28 mouse cellular contexts compared by ENCODE assay signal in genomic region chr2:24347926-24348325, GRCm38 (mm10). TPM values are rescaled to one million over a fixed set of nuclear protein-coding genes. Genes with fewer than 3 reads are reported as not detected.
DNase-seq lines count a peak whose midpoint lies in the region; ATAC-seq and TF ChIP-seq lines count a peak whose summit lies in the region.
"Had no signal": no experiment of that assay in that cellular context is flagged by ENCODE, and none has a peak within 500 bp of the region (broad histone marks: within the 10 kb centered on the region; RNA-seq: fewer than 3 reads in every experiment).

No protein-coding gene starts in this region.

- H3K36me3 ChIP-seq in liver, postnatal 0 days (replicated peaks; ENCODE audit: insufficient read depth, low read length): 0 out of 2 replicates have a peak, but pooled peaks cover 11% of the 10 kb centered on the region
- H3K36me3 ChIP-seq: embryonic facial prominence, embryonic 10.5 days; embryonic facial prominence, embryonic 12.5 days; G1E had no signal

- TF ChIP-seq EP300 in liver, postnatal 0 days (IDR thresholded peaks at IDR 0.05; ENCODE audit: low read depth): no peak

- intact Hi-C loops in heart, postnatal 14 days (cut with DNase I): no loop called here

- peak; percentile 29 for DNase-seq in heart, adult 11 months
- no peak for DNase-seq in heart, postnatal 14 days
- DNase-seq in liver, postnatal 0 days: no peak
- no peak for DNase-seq in liver
- no peak for DNase-seq in frontal cortex, postnatal 25 days (ENCODE audit: low spot score in 2 of 2)
- DNase-seq: adrenal gland, adult 8-10 months; adrenal gland, postnatal 14 days; adrenal gland, postnatal 36 days; B cell, adult 2 months; cerebellum, adult 11-12 months; cerebellum, adult 2 months; cerebellum, adult 9-10 months; cerebellum, postnatal 10 days; cerebellum, postnatal 25 days had no signal

- H3K27me3 ChIP-seq in liver, postnatal 0 days (ENCODE audit: insufficient read depth, low read length): no peaks in the 10 kb centered on the region
- H3K27me3 ChIP-seq: CH12.LX; embryonic facial prominence, embryonic 12.5 days; forebrain, embryonic 13.5 days; Patski had no signal

- WGBS in liver, postnatal 0 days (ENCODE audit: insufficient replicate concordance): 70% methylated on average over 1 of the region's 1 CpGs

- H3K9ac ChIP-seq in liver, postnatal 0 days (replicated peaks): no peak overlapping the region
- H3K9ac ChIP-seq: embryonic facial prominence, embryonic 12.5 days; forebrain, embryonic 13.5 days had no signal

- H3K27ac ChIP-seq in liver, postnatal 0 days (ENCODE audit: low read depth): no peak overlapping the region
- H3K27ac ChIP-seq: embryonic facial prominence, embryonic 10.5 days; embryonic facial prominence, embryonic 12.5 days; forebrain, embryonic 13.5 days had no signal

- TF ChIP-seq CTCF in liver, postnatal 0 days (IDR thresholded peaks at IDR 0.05; ENCODE audit: low read depth): no peak

- H3K9me3 ChIP-seq in liver, postnatal 0 days (ENCODE audit: low read length): no peaks in the 10 kb centered on the region
- H3K9me3 ChIP-seq: embryonic facial prominence, embryonic 10.5 days; embryonic facial prominence, embryonic 12.5 days; forebrain, embryonic 13.5 days; G1E had no signal

- no peak for ATAC-seq in liver, postnatal 0 days
- ATAC-seq in granulocyte monocyte progenitor cell, adult 5-6 weeks (replicated peaks; ENCODE audit: poor library complexity, severe bottlenecking): peak; percentile 51
- ATAC-seq: activated CD4-positive, CD25-positive, alpha-beta regulatory T cell, adult 4 months; CD4-positive, CD25-positive, alpha-beta regulatory T cell, adult 4 months; forebrain, embryonic 13.5 days; forebrain, embryonic 16.5 days; Patski had no signal

- H3K4me1 ChIP-seq in liver, postnatal 0 days (ENCODE audit: insufficient read depth): peaks cover 27% of the 10 kb centered on the region
- H3K4me1 ChIP-seq: embryonic facial prominence, embryonic 10.5 days; embryonic facial prominence, embryonic 12.5 days; forebrain, embryonic 13.5 days had no signal

- 0 out of 2 replicates have a peak overlapping the region, but pooled peaks have one; percentile 6 for H3K4me2 ChIP-seq in liver, postnatal 0 days (ENCODE audit: low read depth, low read length)
- H3K4me2 ChIP-seq: embryonic facial prominence, embryonic 12.5 days; forebrain, embryonic 13.5 days had no signal

- no peak overlapping the region for H3K4me3 ChIP-seq in liver, postnatal 0 days (ENCODE audit: low read depth, low read length)
- H3K4me3 ChIP-seq: embryonic facial prominence, embryonic 10.5 days; embryonic facial prominence, embryonic 12.5 days; forebrain, embryonic 13.5 days had no signal

RNA-seq across cellular contexts. Expression of gene Il1rn, which starts 11.3 kb away (rescaled TPM):
- total RNA-seq in heart, postnatal 14 days (2021): under 1 TPM in 1 of 2 experiments, not detected in 1; 0.22 TPM
- polyA plus RNA-seq in liver, postnatal 0 days (2015; fragmentation: Nextera tagmentation; extraction: Ambion mirVana): 17.5 and 19.0 TPM in 2 replicates
- 4.2 TPM in 1 of 2 replicates, not detected in the other for total RNA-seq in granulocyte monocyte progenitor cell, adult 5-6 weeks (2014; fragmentation: Nextera tagmentation)
- total RNA-seq in granulocyte monocyte progenitor cell, adult 5-6 weeks (2017): 0.43 and 1.0 TPM in 2 replicates
- polyA plus RNA-seq: cerebellum, adult 2 months; cortical plate, adult 2 months; embryonic facial prominence, embryonic 10.5 days; embryonic facial prominence, embryonic 12.5 days; forebrain, embryonic 11.5 days; forebrain, embryonic 13.5 days; forebrain, embryonic 16.5 days; G1E had no signal

RNA-seq across cellular contexts. Expression of gene Psd4, which starts 19.5 kb away (rescaled TPM):
- total RNA-seq in heart, postnatal 14 days (2021): 1 to 10 TPM in 1 of 2 experiments, under 1 TPM in 1; 0.65 to 2.7 TPM
- polyA plus RNA-seq in liver, postnatal 0 days (2015; fragmentation: Nextera tagmentation; extraction: Ambion mirVana): 3.0 and 3.9 TPM in 2 replicates
- total RNA-seq in granulocyte monocyte progenitor cell, adult 5-6 weeks (2014; fragmentation: Nextera tagmentation): 76.9 and 91.0 TPM in 2 replicates
- 62.4 and 64.6 TPM in 2 replicates for total RNA-seq in granulocyte monocyte progenitor cell, adult 5-6 weeks (2017)

RNA-seq across cellular contexts. Expression of gene Il1f10, which starts 56.9 kb away (rescaled TPM):
- total RNA-seq in heart, postnatal 14 days (2021): not detected
- polyA plus RNA-seq in liver, postnatal 0 days (2015; fragmentation: Nextera tagmentation; extraction: Ambion mirVana): not detected in 2 replicates
- total RNA-seq in granulocyte monocyte progenitor cell, adult 5-6 weeks (2014; fragmentation: Nextera tagmentation): not detected in 2 replicates
- total RNA-seq in granulocyte monocyte progenitor cell, adult 5-6 weeks (2017): not detected in 2 replicates
- total RNA-seq: adrenal gland, adult 18-20 months; adrenal gland, adult 8-10 months; adrenal gland, postnatal 14 days; adrenal gland, postnatal 36 days; CH12.LX; G1E had no signal
- polyA plus RNA-seq: activated CD4-positive, CD25-positive, alpha-beta regulatory T cell, adult 4 months; CD4-positive, CD25-positive, alpha-beta regulatory T cell, adult 4 months; cerebellum, adult 2 months; cortical plate, adult 2 months; embryonic facial prominence, embryonic 10.5 days; embryonic facial prominence, embryonic 12.5 days; embryonic facial prominence, embryonic 14.5 days; forebrain, embryonic 11.5 days; forebrain, embryonic 13.5 days; forebrain, embryonic 16.5 days; G1E; Patski had no signal

Comparison
In these comparisons a context has a peak if more than half of its experiments do, and no peak if none do; other contexts are left out.
1. RNA of gene Psd4, which starts 19.5 kb away (total RNA-seq): 62.4 to 91.0 TPM in granulocyte monocyte progenitor cell, adult 5-6 weeks; 0.65 to 2.7 TPM in heart, postnatal 14 days; every median in the first group is over 10 times any median in the second.